Mouse (Mus musculus) CH12.LX (cell line): ENCODE measurements around the gene Smpd3. TPM values are rescaled to one million over a fixed set of nuclear protein-coding genes. Genes with fewer than 3 reads are reported as not detected.

Experiments
- DNase-seq: peaks from one replicate; pipeline ENCODE4 v3.0.0-alpha.2; 2013; ENCODE audit errors: extremely low read depth
- H3K27ac ChIP-seq: 2 replicates; pipeline ENCODE4 v1.5.1; 2012; ENCODE audit warnings: low read depth, mild to moderate bottlenecking, control low read depth, moderate library complexity; ENCODE audit not compliant: insufficient read depth
- H3K27me3 ChIP-seq: replicated peaks from 2 replicates; pipeline ENCODE3; 2012; ENCODE audit warnings: inconsistent platforms
- H3K36me3 ChIP-seq, 2 experiments: replicated peaks in 1 of 2; 2 replicates each; pipeline versions ENCODE3 to v1.6.1; 2012; ENCODE audit warnings: inconsistent platforms in 1 of 2, low read length in 1 of 2, mild to moderate bottlenecking in 1 of 2, mixed read lengths in 1 of 2, moderate library complexity in 1 of 2; ENCODE audit not compliant: control insufficient read depth in 1 of 2, insufficient read depth in 1 of 2
- H3K4me1 ChIP-seq, 2 experiments: 2 replicates each; pipeline ENCODE4 v1.6.1; 2012; ENCODE audit warnings: inconsistent platforms in 1 of 2, moderate library complexity in 1 of 2; ENCODE audit not compliant: insufficient read depth in 2 of 2, control insufficient read depth in 1 of 2
- H3K4me2 ChIP-seq: 2 replicates; pipeline ENCODE4 v1.6.1; 2012; ENCODE audit warnings: low read depth, mild to moderate bottlenecking, control low read depth; ENCODE audit not compliant: poor library complexity, insufficient read depth, severe bottlenecking
- H3K4me3 ChIP-seq, 3 experiments: fragments of 150-350 bp in 1 of 3; sonication (generic) in 1 of 3; replicated peaks in 1 of 3; 2 replicates each; pipeline versions ENCODE3 to v1.5.1; 2011 to 2012; ENCODE audit warnings: low read depth in 2 of 3, low read length in 2 of 3, mild to moderate bottlenecking in 2 of 3, moderate library complexity in 2 of 3, control low read depth in 1 of 3, improper control_type of control experiment in 1 of 3, inconsistent platforms in 1 of 3, mixed read lengths in 1 of 3; ENCODE audit not compliant: poor library complexity in 1 of 3
- H3K79me2 ChIP-seq: replicated peaks from 2 replicates; pipeline ENCODE4 v1.6.1; 2012; ENCODE audit warnings: mild to moderate bottlenecking, moderate library complexity; ENCODE audit not compliant: control insufficient read depth, poor library complexity, insufficient read depth, severe bottlenecking; ENCODE audit errors: extremely low read depth
- H3K9ac ChIP-seq: 2 replicates; pipeline ENCODE4 v1.6.1; 2012; ENCODE audit warnings: low read depth, mild to moderate bottlenecking, control low read depth, moderate library complexity; ENCODE audit not compliant: insufficient read depth
- H3K9me3 ChIP-seq: replicated peaks from 2 replicates; pipeline ENCODE3; 2012; ENCODE audit warnings: low read length, inconsistent platforms, mixed read lengths
- BHLHE40 ChIP-seq: IDR thresholded peaks from 2 replicates; pipeline ENCODE4 v1.6.1; 2011; ENCODE audit warnings: mild to moderate bottlenecking, low read depth, low read length, improper control_type of control experiment
- ELF1 ChIP-seq: IDR thresholded peaks from 2 replicates; pipeline ENCODE4 v1.6.1; 2014; ENCODE audit warnings: low read depth, mild to moderate bottlenecking, inconsistent platforms, low read length, improper control_type of control experiment
- EP300 ChIP-seq: IDR thresholded peaks from 2 replicates; pipeline ENCODE4 v1.6.1; 2011; ENCODE audit warnings: low read length, improper control_type of control experiment
- ETS1 ChIP-seq: conservative IDR thresholded peaks from 2 replicates; pipeline ENCODE4 v1.6.1; 2012; ENCODE audit warnings: low read depth, mild to moderate bottlenecking, inconsistent platforms, low read length, improper control_type of control experiment, moderate library complexity
- GABPA ChIP-seq: IDR thresholded peaks from 2 replicates; pipeline ENCODE4 v1.6.1; 2012; ENCODE audit warnings: low read depth, low read length, improper control_type of control experiment, inconsistent platforms; ENCODE audit not compliant: insufficient replicate concordance
- HCFC1 ChIP-seq: IDR thresholded peaks from 2 replicates; pipeline ENCODE4 v1.6.1; 2012; ENCODE audit warnings: low read depth, mild to moderate bottlenecking, inconsistent platforms, low read length, improper control_type of control experiment
- IRF4 ChIP-seq: IDR thresholded peaks from 2 replicates; pipeline ENCODE4 v1.6.1; 2014; ENCODE audit warnings: low read depth, mild to moderate bottlenecking, inconsistent platforms, low read length, improper control_type of control experiment
- JUN ChIP-seq: IDR thresholded peaks from 2 replicates; pipeline ENCODE4 v1.6.1; 2011; ENCODE audit warnings: low read depth, mild to moderate bottlenecking, low read length, improper control_type of control experiment, moderate library complexity; ENCODE audit not compliant: insufficient read depth
- JUND ChIP-seq: conservative IDR thresholded peaks from 2 replicates; pipeline ENCODE4 v1.6.1; 2011; ENCODE audit warnings: low read depth, low read length, improper control_type of control experiment
- KAT2A ChIP-seq: IDR thresholded peaks from 2 replicates; pipeline ENCODE4 v1.6.1; 2012; ENCODE audit warnings: low read length, improper control_type of control experiment, inconsistent platforms; ENCODE audit not compliant: insufficient replicate concordance
- MAFK ChIP-seq: IDR thresholded peaks from 2 replicates; pipeline ENCODE4 v1.6.1; 2011; ENCODE audit warnings: low read length, improper control_type of control experiment; ENCODE audit not compliant: insufficient replicate concordance
- MAX ChIP-seq: IDR thresholded peaks from 2 replicates; pipeline ENCODE4 v1.6.1; 2011; ENCODE audit warnings: low read length, improper control_type of control experiment
- MAZ ChIP-seq: IDR thresholded peaks from 2 replicates; pipeline ENCODE4 v1.6.1; 2012; ENCODE audit warnings: low read depth, mild to moderate bottlenecking, inconsistent platforms, low read length, improper control_type of control experiment, moderate library complexity
- MEF2A ChIP-seq: IDR thresholded peaks from 2 replicates; pipeline ENCODE4 v1.6.1; 2014; ENCODE audit warnings: low read depth, mild to moderate bottlenecking, inconsistent platforms, low read length, improper control_type of control experiment, borderline replicate concordance
- MXI1 ChIP-seq: IDR thresholded peaks from 2 replicates; pipeline ENCODE4 v1.6.1; 2011; ENCODE audit warnings: mild to moderate bottlenecking, low read depth, low read length, improper control_type of control experiment
- MYC ChIP-seq: IDR thresholded peaks from 2 replicates; pipeline ENCODE4 v1.6.1; 2011; ENCODE audit warnings: low read depth, mild to moderate bottlenecking, improper control_type of control experiment, low read length
- NELFE ChIP-seq: IDR thresholded peaks from 2 replicates; pipeline ENCODE4 v1.6.1; 2011; ENCODE audit warnings: low read depth, low read length, improper control_type of control experiment
- NRF1 ChIP-seq: IDR thresholded peaks from 2 replicates; pipeline ENCODE4 v1.6.1; 2014; ENCODE audit warnings: low read depth, mild to moderate bottlenecking, inconsistent platforms, low read length, improper control_type of control experiment, moderate library complexity
- PAX5 ChIP-seq: IDR thresholded peaks from 2 replicates; pipeline ENCODE4 v1.6.1; 2012; ENCODE audit warnings: low read length, inconsistent platforms, mixed read lengths
- POLR2AphosphoS2 ChIP-seq: IDR thresholded peaks from 2 replicates; pipeline ENCODE4 v1.6.1; 2011; ENCODE audit warnings: low read depth, low read length, improper control_type of control experiment
- RAD21 ChIP-seq: IDR thresholded peaks from 2 replicates; pipeline ENCODE4 v1.6.1; 2011; ENCODE audit warnings: low read depth, mild to moderate bottlenecking, low read length, improper control_type of control experiment, moderate library complexity
- RCOR1 ChIP-seq: conservative IDR thresholded peaks from 2 replicates; pipeline ENCODE4 v1.6.1; 2012; ENCODE audit warnings: low read depth, mild to moderate bottlenecking, inconsistent platforms, low read length, improper control_type of control experiment
- SIN3A ChIP-seq: IDR thresholded peaks from 2 replicates; pipeline ENCODE4 v1.6.1; 2012; ENCODE audit warnings: low read length, improper control_type of control experiment, inconsistent platforms
- SMC3 ChIP-seq: IDR thresholded peaks from 2 replicates; pipeline ENCODE4 v1.6.1; 2011; ENCODE audit warnings: low read depth, low read length, improper control_type of control experiment
- TBP ChIP-seq: conservative IDR thresholded peaks from 2 replicates; pipeline ENCODE4 v1.6.1; 2011; ENCODE audit warnings: low read depth, low read length, improper control_type of control experiment
- TCF12 ChIP-seq: IDR thresholded peaks from 2 replicates; pipeline ENCODE4 v1.6.1; 2014; ENCODE audit warnings: low read depth, mild to moderate bottlenecking, inconsistent platforms, low read length, improper control_type of control experiment
- USF1 ChIP-seq: IDR thresholded peaks from 2 replicates; pipeline ENCODE4 v1.6.1; 2014; ENCODE audit warnings: low read depth, mild to moderate bottlenecking, inconsistent platforms, low read length, improper control_type of control experiment
- USF2 ChIP-seq: conservative IDR thresholded peaks from 2 replicates; pipeline ENCODE4 v1.6.1; 2011; ENCODE audit warnings: low read depth, low read length, improper control_type of control experiment
- dilution Hi-C: fragments of 300-500 bp; cut with MboI; formaldehyde crosslinking; loops from 2 replicates; pipeline ENCODE4 v1.14.3; 2020; ENCODE audit warnings: low sequenced_read_pairs; ENCODE audit not compliant: extremely low pct_unique_long_range_greater_than_20kb, extremely low pct_ligation_motif_present
- in situ Hi-C: fragments of 300-500 bp; cut with MboI; formaldehyde crosslinking; loops from 3 replicates; pipeline ENCODE4 v1.14.3; 2019; ENCODE audit warnings: low sequenced_read_pairs, low pct_ligation_motif_present, low pct_unique_long_range_greater_than_20kb, mixed read lengths
- polyA plus RNA-seq: library from polyadenylated mRNA; unstranded; fragments of >175 nt; gene quantifications from 2 replicates; pipeline ENCODE4 v1.2.1, GENCODE M21; 2012; ENCODE audit warnings: low read depth; ENCODE audit not compliant: insufficient read length
- total RNA-seq, 2 experiments: library from RNA; depleted of rRNA; stranded (reverse); fragments of 300-350 nt in 1 of 2; fragments of >200 nt in 1 of 2; gene quantifications; 2 replicates each; pipeline ENCODE4 v1.2.3; 2012 to 2014

The Smpd3 gene
- total and polyA plus RNA-seq, 3 experiments: 0.16 to 0.25 (median 0.19) TPM

- in situ Hi-C loops: no loop called here
Observed at GRCm38 (mm10) chr8:106298261-106298660, 39.5 kb downstream of the Smpd3 start.

DNA sequence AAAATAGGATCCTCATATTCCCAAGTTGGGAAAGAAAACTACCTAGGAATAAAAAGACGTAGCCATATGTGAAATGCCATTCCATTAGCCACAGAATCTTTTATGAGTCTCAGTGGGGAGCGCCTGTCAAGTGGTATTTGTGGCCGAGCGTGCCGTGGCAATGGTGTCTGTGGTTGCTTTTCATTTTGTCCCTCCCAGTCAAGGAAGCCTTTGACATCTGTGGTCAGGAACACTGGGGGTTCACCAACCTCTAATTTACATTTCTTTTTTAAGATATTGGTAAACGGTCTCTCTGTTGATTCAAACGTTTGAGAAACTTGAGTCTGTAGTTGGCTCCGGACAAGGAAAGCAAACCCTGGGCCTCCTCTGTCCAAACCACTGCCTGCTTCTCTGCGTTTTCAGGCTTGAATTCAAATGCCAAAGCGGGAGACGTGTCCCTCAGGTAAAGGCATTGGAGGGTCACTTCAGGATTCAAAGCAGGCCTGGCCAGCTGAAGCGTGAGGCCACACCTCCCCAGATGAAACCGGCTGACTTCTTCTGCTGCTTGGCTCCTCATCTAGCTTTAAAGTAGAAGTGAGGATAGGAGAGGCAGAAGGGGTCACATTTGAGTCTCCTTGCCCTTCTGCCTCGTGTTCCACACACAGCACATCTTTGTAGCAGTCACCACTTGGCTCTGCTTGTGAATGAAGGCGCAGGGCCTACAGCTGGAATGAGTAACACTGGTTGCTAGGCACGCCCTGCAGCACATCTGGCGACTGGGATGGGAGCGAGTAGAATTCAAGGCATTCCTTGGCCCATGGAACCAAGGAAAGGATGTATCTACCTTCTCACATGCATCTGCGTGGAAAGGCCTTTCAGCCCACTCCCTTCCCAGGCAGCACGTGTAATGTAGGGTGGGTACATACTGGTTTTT is 45.0 kb downstream of the Smpd3 start:
- no peak overlapping the region for H3K27ac ChIP-seq
- peak overlapping the region in 1 of 3 experiments; percentile 3 for H3K4me3 ChIP-seq
- H3K36me3 ChIP-seq: no peaks in the 10 kb centered on the region
- H3K4me1 ChIP-seq: peaks cover 7 to 17% of the 10 kb centered on the region in 2 experiments
- peak; percentile 50 for DNase-seq
- H3K9ac ChIP-seq: no peak overlapping the region
- TF ChIP-seq SMC3 (no peak), RCOR1 (no peak), RAD21 (no peak), MYC (no peak), ELF1 (0 out of 2 replicates have a peak, but pooled peaks have one; percentile 14), MAZ (no peak), PAX5 (no peak), ETS1 (peak; percentile 7; the same call in 1 of the 2 replicates), MEF2A (peak; percentile 78), MAFK (peak; percentile 4; the same call in 1 of the 2 replicates), HCFC1 (no peak), TBP (no peak), NELFE (no peak), MXI1 (0 out of 2 replicates have a peak, but pooled peaks have one; percentile 9), NRF1 (no peak), EP300 (0 out of 2 replicates have a peak, but pooled peaks have one; percentile 3), IRF4 (0 out of 2 replicates have a peak, but pooled peaks have one; percentile 26), MAX (no peak; the same call in 1 of the 2 replicates), BHLHE40 (peak; percentile 82), JUN (no peak), TCF12 (no peak; the same call in 1 of the 2 replicates), SIN3A (no peak)
- no peaks in the 10 kb centered on the region for H3K79me2 ChIP-seq
- H3K4me2 ChIP-seq: peak overlapping the region; percentile 76; the same call in 1 of the 2 replicates
- peaks cover 14% of the 10 kb centered on the region for H3K27me3 ChIP-seq
- in situ Hi-C loops: no loop called here
- H3K9me3 ChIP-seq: no peaks in the 10 kb centered on the region
- dilution Hi-C loops: no loop called here

More at GRCm38 (mm10) chr8:106298261-106298660, 39.5 kb downstream of the Smpd3 start:
- H3K4me3 ChIP-seq: no peak overlapping the region
- no peaks in the 10 kb centered on the region for H3K27me3 ChIP-seq
- H3K9me3 ChIP-seq: no peaks in the 10 kb centered on the region
- no peak overlapping the region for H3K9ac ChIP-seq
- H3K4me1 ChIP-seq: peaks cover 2% of the 10 kb centered on the region in 2 experiments
- no peak for DNase-seq
- H3K4me2 ChIP-seq: no peak overlapping the region
- dilution Hi-C loops: no loop called here
- no peaks in the 10 kb centered on the region for H3K36me3 ChIP-seq
- TF ChIP-seq MXI1 (no peak), BHLHE40 (no peak), USF2 (no peak), NRF1 (no peak), MAZ (no peak), KAT2A (no peak), ELF1 (no peak), GABPA (no peak), POLR2AphosphoS2 (no peak), SMC3 (no peak), IRF4 (no peak), JUN (no peak), RAD21 (no peak), JUND (no peak), USF1 (no peak), MEF2A (no peak), SIN3A (no peak)
- no peaks in the 10 kb centered on the region for H3K79me2 ChIP-seq
- no peak overlapping the region for H3K27ac ChIP-seq
